Mouse (Mus musculus) midbrain, embryonic 14.5 days (tissue): ENCODE measurements at regions not wholly inside any gene's neighbourhood (a gene's known extent, or its start where the extent isn't known, plus 50 kb on each side); places are given as distances from the start of the nearest gene placed in this dataset.
A peak's percentile ranks its signal among the peaks of the same experiment; 100 is the strongest.

Experiments
- ATAC-seq: fragments of 200-750 bp; cut with Nextera tagmentation; 2 replicates; pipeline ENCODE4 v1.8.0; 2017; ENCODE audit warnings: moderate number of reproducible peaks, moderate library complexity; ENCODE audit not compliant: low FRiP score, low TSS enrichment
- DNase-seq: peaks from one replicate; pipeline ENCODE4 v3.0.0-alpha.2; 2015
- H3K27ac ChIP-seq: fragments of 300-500 bp; sonication (generic); replicated peaks from 2 replicates; pipeline ENCODE4 v1.5.1; 2014; ENCODE audit warnings: mild to moderate bottlenecking, low read depth, low read length, moderate library complexity
- H3K27me3 ChIP-seq: fragments of 300-500 bp; sonication (generic); 2 replicates; pipeline ENCODE4 v1.6.1; 2014; ENCODE audit warnings: low read length, control low read depth, mixed read lengths; ENCODE audit not compliant: control insufficient read depth, insufficient read depth
- H3K36me3 ChIP-seq: fragments of 300-500 bp; sonication (generic); 2 replicates; pipeline ENCODE4 v1.6.1; 2014; ENCODE audit warnings: low read length, control low read depth; ENCODE audit not compliant: control insufficient read depth, insufficient read depth
- H3K4me1 ChIP-seq: fragments of 300-500 bp; sonication (generic); 2 replicates; pipeline ENCODE4 v1.6.1; 2014; ENCODE audit warnings: mild to moderate bottlenecking, antibody characterized with exemption, low read length, control low read depth; ENCODE audit not compliant: control insufficient read depth, insufficient read depth
- H3K4me2 ChIP-seq: fragments of 300-500 bp; sonication (generic); 2 replicates; pipeline ENCODE4 v1.6.1; 2014; ENCODE audit warnings: mild to moderate bottlenecking, low read length, moderate library complexity
- H3K4me3 ChIP-seq: fragments of 300-500 bp; sonication (generic); replicated peaks from 2 replicates; pipeline ENCODE4 v1.5.1; 2014; ENCODE audit warnings: low read depth, low read length
- H3K9ac ChIP-seq: fragments of 300-500 bp; sonication (generic); replicated peaks from 2 replicates; pipeline ENCODE4 v1.6.1; 2014; ENCODE audit warnings: mild to moderate bottlenecking, low read length, moderate library complexity
- H3K9me3 ChIP-seq: fragments of 300-500 bp; sonication (generic); 2 replicates; pipeline ENCODE4 v1.6.1; 2016; ENCODE audit warnings: low read length, control low read depth, mixed read lengths; ENCODE audit not compliant: control insufficient read depth
- WGBS: fragments of 180-500 bp; shearing (Covaris S2); extraction: QIAGEN DNeasy Blood & Tissue Kit; methylation state at CpG from one replicate; pipeline ENCODE4 v1.1.7; 2014; 5-methylcytosine and 5-hydroxymethylcytosine counted together

GRCm38 (mm10) chr16:53245365-53245764 is 791.5 kb upstream of the Alcam start:
- H3K27me3 ChIP-seq, result no peaks in the 10 kb centered on the region
- 91% methylated on average over 1 of the region's 1 CpGs for WGBS
- no peak overlapping the region for H3K27ac ChIP-seq
- no peaks in the 10 kb centered on the region for H3K4me1 ChIP-seq
- H3K4me2 ChIP-seq, result no peak overlapping the region
- ATAC-seq (no peak), DNase-seq (no peak)
- no peak overlapping the region for H3K9ac ChIP-seq
- no peaks in the 10 kb centered on the region for H3K9me3 ChIP-seq
- no peak overlapping the region for H3K4me3 ChIP-seq
- no peaks in the 10 kb centered on the region for H3K36me3 ChIP-seq

- 93% methylated on average over 3 of the region's 3 CpGs for WGBS
- no peak for ATAC-seq
Measured at GRCm38 (mm10) chr16:53242126-53242537, 788.3 kb upstream of the Alcam start.

DNA sequence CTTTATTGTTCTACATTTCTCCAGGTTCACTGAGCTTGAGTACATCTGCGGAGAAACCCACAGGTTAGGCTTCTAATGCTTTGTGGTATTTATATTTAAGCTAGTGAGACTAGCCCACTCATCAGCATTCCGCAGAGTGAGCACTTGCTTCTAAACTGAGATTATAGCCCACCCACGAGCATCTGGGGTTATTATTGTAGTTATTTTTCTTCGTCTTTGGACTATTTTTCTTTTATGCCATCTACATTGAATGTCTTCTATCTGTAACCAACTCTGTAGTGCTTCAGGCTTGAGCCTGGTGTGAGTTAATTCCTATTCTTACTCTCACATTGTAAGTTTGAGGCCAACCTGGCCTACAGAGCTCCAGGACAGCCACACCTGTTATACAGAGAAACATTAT is 765.0 kb upstream of the Alcam start:
- no peaks in the 10 kb centered on the region for H3K4me1 ChIP-seq
- no peak overlapping the region for H3K27ac ChIP-seq
- H3K9ac ChIP-seq, result no peak overlapping the region
- no peak overlapping the region for H3K4me2 ChIP-seq
- H3K36me3 ChIP-seq, result no peaks in the 10 kb centered on the region
- DNase-seq (no peak), ATAC-seq (no peak)
- 76% methylated on average over 4 of the region's 4 CpGs for WGBS
- no peaks in the 10 kb centered on the region for H3K27me3 ChIP-seq
- no peaks in the 10 kb centered on the region for H3K9me3 ChIP-seq
- H3K4me3 ChIP-seq, result no peak overlapping the region

More at GRCm38 (mm10) chr16:53242126-53242537, 788.3 kb upstream of the Alcam start:
- no peak overlapping the region for H3K4me2 ChIP-seq
- H3K27me3 ChIP-seq, result no peaks in the 10 kb centered on the region
- H3K4me1 ChIP-seq, result no peaks in the 10 kb centered on the region
- no peaks in the 10 kb centered on the region for H3K36me3 ChIP-seq
- no peaks in the 10 kb centered on the region for H3K9me3 ChIP-seq
- H3K9ac ChIP-seq, result no peak overlapping the region
- DNase-seq, result no peak
- H3K4me3 ChIP-seq, result no peak overlapping the region
- no peak overlapping the region for H3K27ac ChIP-seq

- Histone ChIP-seq H3K36me3 (no peaks in the 10 kb centered on the region), H3K9ac (no peak overlapping the region), H3K9me3 (no peaks in the 10 kb centered on the region), H3K27ac (no peak overlapping the region), H3K27me3 (no peaks in the 10 kb centered on the region), H3K4me1 (no peaks in the 10 kb centered on the region), H3K4me3 (no peak overlapping the region), H3K4me2 (no peak overlapping the region)
- 20% methylated on average over 1 of the region's 1 CpGs for WGBS
- DNase-seq (peak; percentile 31), ATAC-seq (no peak)
Measured at GRCm38 (mm10) chr16:53201449-53201848, 747.6 kb upstream of the Alcam start.

GRCm38 (mm10) chr16:53186444-53186843 is 732.6 kb upstream of the Alcam start:
- Histone ChIP-seq H3K9ac (no peak overlapping the region), H3K4me1 (no peaks in the 10 kb centered on the region), H3K4me2 (no peak overlapping the region), H3K9me3 (no peaks in the 10 kb centered on the region), H3K4me3 (no peak overlapping the region), H3K27me3 (no peaks in the 10 kb centered on the region), H3K27ac (no peak overlapping the region), H3K36me3 (no peaks in the 10 kb centered on the region)
- no peak for ATAC-seq
- 68% methylated on average over 3 of the region's 3 CpGs for WGBS
- no peak for DNase-seq

DNA sequence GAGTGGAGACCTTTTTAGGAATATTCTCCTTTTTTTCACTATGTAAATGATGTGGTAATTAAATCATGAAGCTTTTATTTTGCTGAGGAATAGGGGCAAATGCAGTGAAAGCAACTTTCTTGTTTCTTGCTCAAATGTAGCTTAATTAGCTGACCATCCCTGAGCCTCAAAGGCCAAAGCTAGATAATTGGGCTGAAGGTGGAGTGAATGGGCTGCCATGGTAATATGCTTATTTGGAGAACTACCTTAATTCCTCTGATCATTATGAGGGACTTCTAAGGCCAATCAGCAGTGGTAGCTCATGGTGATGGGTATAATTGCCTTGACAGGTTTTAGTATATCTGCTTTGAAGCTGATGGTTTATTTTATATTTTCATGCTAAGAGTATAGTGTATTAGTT is 702.5 kb upstream of the Alcam start:
- H3K27me3 ChIP-seq, result no peaks in the 10 kb centered on the region
- H3K9me3 ChIP-seq, result no peaks in the 10 kb centered on the region
- no peak overlapping the region for H3K4me3 ChIP-seq
- DNase-seq (no peak), ATAC-seq (no peak)
- no peak overlapping the region for H3K27ac ChIP-seq
- H3K36me3 ChIP-seq, result no peaks in the 10 kb centered on the region
- H3K9ac ChIP-seq, result no peak overlapping the region
- H3K4me1 ChIP-seq, result no peaks in the 10 kb centered on the region
- H3K4me2 ChIP-seq, result no peak overlapping the region

DNA sequence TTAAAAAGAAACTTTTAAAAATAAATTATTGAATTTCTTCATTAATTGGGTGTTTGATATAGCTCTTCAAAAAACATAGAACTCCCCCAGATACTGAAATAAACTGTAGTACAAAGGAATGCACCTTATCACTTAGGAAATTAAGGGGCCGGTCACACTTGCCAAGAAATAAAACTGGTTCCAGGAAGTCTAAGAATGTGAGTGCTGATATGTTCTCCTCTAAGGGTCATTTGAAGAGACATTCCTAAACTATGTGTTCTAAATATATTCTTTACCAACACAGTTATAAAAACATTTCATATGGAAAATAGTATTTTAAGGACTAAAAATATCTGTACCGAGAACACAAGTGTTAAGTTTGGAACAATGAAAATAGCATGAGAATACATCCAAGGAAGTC is 676.8 kb upstream of the Alcam start:
- no peaks in the 10 kb centered on the region for H3K27me3 ChIP-seq
- H3K4me3 ChIP-seq, result no peak overlapping the region
- DNase-seq, result no peak
- H3K36me3 ChIP-seq, result no peaks in the 10 kb centered on the region
- H3K9ac ChIP-seq, result no peak overlapping the region
- 94% methylated on average over 2 of the region's 2 CpGs for WGBS
- no peaks in the 10 kb centered on the region for H3K9me3 ChIP-seq
- no peak for ATAC-seq
- H3K4me2 ChIP-seq, result no peak overlapping the region
- H3K27ac ChIP-seq, result no peak overlapping the region
- no peaks in the 10 kb centered on the region for H3K4me1 ChIP-seq

GRCm38 (mm10) chr16:53108726-53109125 is 654.9 kb upstream of the Alcam start:
- WGBS, result 73% methylated on average over 3 of the region's 3 CpGs
- no peak overlapping the region for H3K9ac ChIP-seq
- no peaks in the 10 kb centered on the region for H3K9me3 ChIP-seq
- no peak overlapping the region for H3K4me2 ChIP-seq
- H3K27me3 ChIP-seq, result no peaks in the 10 kb centered on the region
- no peak overlapping the region for H3K4me3 ChIP-seq
- H3K4me1 ChIP-seq, result no peaks in the 10 kb centered on the region
- H3K36me3 ChIP-seq, result no peaks in the 10 kb centered on the region
- DNase-seq, result no peak
- no peak overlapping the region for H3K27ac ChIP-seq
- ATAC-seq, result no peak

GRCm38 (mm10) chr16:53095396-53095929 is 641.6 kb upstream of the Alcam start:
- no peaks in the 10 kb centered on the region for H3K27me3 ChIP-seq
- H3K9me3 ChIP-seq, result no peaks in the 10 kb centered on the region
- H3K9ac ChIP-seq, result no peak overlapping the region
- DNase-seq, result no peak
- no peak overlapping the region for H3K4me2 ChIP-seq
- no peak for ATAC-seq
- H3K27ac ChIP-seq, result no peak overlapping the region
- H3K4me3 ChIP-seq, result no peak overlapping the region
- H3K4me1 ChIP-seq, result no peaks in the 10 kb centered on the region
- H3K36me3 ChIP-seq, result no peaks in the 10 kb centered on the region
- WGBS, result 83% methylated on average over 2 of the region's 2 CpGs
